Mouse (Mus musculus): ENCODE measurements around the gene Qk.

Qk gene

GRCm38 (mm10) chr17:10319685-10320455, at the start of gene Qk:
Qk (minus strand) TSS chr17:10319854.
- DNase-seq (ENCODE audit: low read depth, low spot score): peak; percentile 92

- DNase-seq (ENCODE audit: low read depth, low spot score): no peak
Measured at GRCm38 (mm10) chr17:10367044-10367443, 47.4 kb upstream of the Qk start.

DNA sequence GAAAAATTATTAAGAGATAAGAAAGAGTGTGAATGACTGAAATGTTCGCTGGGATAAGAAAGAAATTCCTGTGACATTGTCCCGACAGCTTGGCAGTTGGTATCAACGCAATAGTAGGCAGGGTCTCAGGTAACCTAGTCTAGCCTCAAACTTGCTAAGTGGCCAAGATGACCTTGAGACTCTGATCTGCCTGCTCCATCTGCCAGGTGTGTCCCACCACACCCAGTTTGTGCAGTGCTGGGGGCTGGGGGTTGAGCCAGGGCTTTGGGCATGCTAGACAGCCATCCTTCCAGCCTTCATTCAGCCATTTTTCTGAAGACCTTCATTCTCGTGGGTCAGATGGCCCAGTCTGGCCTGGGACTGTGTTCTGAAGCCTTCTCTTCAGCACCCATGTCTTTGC, 46.9 kb upstream of the Qk start:
- DNase-seq (ENCODE audit: low read depth, low spot score): no peak

- no peak for DNase-seq (ENCODE audit: low read depth, low spot score)
Measured at GRCm38 (mm10) chr17:10365501-10366482, 46.1 kb upstream of the Qk start.

DNA sequence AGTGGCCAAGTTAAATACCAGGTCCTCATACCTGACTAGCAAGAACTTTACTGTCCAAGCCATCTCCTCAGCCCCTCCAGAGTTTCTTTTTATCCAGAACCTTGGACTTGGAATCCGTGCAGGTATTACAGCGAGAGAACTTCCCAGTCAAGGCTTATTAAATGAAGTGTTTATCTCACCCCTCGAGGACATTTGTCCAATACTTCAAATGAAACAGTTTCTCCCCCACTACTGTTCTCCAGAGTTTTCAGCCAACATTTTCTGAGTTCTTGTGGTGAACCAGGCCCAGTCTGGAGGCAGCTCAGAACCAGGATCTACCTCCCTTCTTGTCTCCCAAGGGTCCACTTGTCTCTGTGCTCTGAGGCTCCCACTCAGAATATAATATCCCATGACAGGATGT, 43.5 kb upstream of the Qk start:
- DNase-seq (ENCODE audit: low read depth, low spot score): no peak

GRCm38 (mm10) chr17:10361882-10362291, 42.2 kb upstream of the Qk start:
- no peak for DNase-seq (ENCODE audit: low read depth, low spot score)

DNA sequence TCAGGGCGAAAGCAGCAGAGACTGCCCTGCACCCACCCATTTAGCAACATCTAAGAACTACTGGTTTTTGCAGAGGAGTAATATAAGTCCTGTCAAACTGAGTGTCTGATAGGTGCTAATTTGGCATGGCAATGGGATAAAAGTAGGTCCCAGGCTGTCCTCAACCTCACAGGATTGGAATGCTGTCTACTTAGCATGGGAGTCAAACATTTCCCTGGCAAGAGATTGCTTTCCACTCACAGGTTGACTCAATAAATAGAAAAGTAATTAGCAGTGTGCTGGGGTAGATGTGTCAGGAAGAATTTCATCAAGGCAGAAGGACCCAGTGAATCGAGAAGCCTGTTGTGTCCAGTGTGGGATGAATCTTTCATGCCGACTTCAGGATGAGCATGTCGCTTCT, 41.1 kb upstream of the Qk start:
- DNase-seq (ENCODE audit: low read depth, low spot score): no peak

- DNase-seq (ENCODE audit: low read depth, low spot score): no peak
Measured at GRCm38 (mm10) chr17:10359466-10359865, 39.8 kb upstream of the Qk start.

GRCm38 (mm10) chr17:10357348-10357747, 37.7 kb upstream of the Qk start:
- DNase-seq (ENCODE audit: low read depth, low spot score): peak; percentile 21

GRCm38 (mm10) chr17:10356294-10356693, 36.6 kb upstream of the Qk start:
- DNase-seq (ENCODE audit: low read depth, low spot score): no peak

GRCm38 (mm10) chr17:10355746-10356145, 36.1 kb upstream of the Qk start:
- no peak for DNase-seq (ENCODE audit: low read depth, low spot score)

GRCm38 (mm10) chr17:10338286-10338685, 18.6 kb upstream of the Qk start:
- DNase-seq (ENCODE audit: low read depth, low spot score): no peak

DNA sequence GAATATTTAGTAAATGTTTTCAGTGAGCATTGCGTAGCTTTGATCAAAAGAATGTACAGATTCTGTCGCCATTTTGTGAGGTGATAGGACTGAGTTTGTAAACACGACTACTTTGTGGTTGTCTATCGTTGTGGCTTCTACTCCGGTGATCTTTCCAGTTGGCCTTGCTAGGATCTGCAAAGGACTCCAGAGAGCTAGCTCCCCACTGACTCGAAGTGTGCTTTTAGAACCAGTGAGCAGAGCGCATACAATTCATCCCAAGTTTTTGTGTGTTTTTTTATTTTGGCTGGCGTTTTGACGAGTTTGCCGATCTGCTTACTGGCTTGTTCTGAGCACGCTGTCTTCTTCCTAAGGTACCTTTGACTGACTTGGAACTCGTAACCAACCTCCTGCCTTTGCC, 16.9 kb upstream of the Qk start:
- DNase-seq (ENCODE audit: low read depth, low spot score): no peak

- no peak for DNase-seq (ENCODE audit: low read depth, low spot score)
Measured at GRCm38 (mm10) chr17:10335809-10336499, 16.3 kb upstream of the Qk start.

DNA sequence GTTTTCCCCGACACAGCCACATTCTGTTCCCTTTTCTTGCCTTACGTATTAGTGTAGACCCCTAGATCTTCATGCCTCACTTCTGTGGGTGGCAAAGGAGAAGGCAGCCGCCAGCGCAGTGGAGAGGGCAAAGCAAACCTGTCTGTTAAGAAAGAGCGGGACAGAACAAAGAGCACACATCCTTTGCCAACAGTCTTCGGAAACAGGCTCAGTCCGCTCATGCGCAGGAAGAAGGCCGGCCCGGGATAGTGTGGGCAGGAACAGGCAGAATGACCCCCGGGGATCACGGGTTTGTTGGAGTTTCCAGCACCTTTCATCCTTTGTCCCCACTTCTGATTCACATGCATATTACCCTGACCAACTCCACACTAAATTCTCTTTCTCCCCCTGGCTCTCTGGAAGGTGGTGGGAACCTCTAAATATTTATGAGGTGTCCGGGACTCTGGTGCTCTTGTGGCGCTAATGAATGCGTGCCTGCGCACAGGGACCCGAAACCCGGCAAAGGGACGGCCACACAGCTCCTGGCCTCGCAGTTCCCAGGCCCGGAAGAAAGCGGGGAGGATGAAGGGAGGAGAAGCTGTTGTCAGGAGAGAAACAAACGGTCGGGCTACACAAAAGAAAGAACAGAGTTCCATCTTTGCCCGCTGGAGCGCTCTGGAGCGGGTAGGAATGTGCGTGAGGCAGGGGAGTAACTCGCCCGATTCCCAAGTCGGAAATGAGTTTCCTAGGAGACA, 15.5 kb upstream of the Qk start:
- DNase-seq (ENCODE audit: low read depth, low spot score): no peak

DNA sequence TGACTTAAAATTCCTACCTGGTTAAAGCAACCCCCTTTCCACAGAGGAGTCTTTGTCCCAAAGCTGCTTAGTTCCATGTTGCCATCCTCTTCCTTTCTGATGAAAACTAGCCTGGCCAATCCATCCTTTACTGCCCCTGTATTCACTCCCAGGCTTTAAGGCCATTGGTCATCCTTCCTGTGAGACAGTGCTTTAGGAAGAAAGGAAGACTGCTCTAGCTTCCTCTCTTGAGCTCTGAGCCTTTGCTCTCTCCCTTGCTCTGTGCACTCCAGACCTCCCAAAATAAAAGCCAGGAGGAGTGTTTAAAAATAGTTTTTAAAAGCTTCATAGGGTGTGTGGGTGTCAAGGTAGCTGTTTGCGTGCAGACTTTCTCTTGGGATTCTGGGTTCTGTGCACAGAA, 14.8 kb upstream of the Qk start:
- DNase-seq (ENCODE audit: low read depth, low spot score): no peak

DNA sequence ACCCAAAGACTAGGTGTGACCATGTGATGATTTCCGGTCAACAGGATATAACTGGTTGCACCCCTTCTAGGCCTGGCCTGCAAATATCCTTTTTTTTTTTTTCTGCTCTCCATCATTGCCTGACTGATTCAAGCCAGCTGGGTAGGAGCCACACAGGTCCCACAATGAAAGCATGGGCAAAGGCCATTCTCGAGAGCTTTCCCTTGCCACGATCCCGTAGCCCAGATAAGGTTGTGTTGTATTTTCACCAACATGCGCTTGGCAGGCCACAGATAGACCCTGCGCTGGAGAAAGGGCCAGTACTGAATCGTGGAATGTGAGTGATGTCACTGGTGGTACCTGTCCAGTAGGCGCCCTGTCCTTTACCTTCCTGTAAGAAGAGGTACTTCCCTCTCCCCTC, 13.7 kb upstream of the Qk start:
- no peak for DNase-seq (ENCODE audit: low read depth, low spot score)

DNA sequence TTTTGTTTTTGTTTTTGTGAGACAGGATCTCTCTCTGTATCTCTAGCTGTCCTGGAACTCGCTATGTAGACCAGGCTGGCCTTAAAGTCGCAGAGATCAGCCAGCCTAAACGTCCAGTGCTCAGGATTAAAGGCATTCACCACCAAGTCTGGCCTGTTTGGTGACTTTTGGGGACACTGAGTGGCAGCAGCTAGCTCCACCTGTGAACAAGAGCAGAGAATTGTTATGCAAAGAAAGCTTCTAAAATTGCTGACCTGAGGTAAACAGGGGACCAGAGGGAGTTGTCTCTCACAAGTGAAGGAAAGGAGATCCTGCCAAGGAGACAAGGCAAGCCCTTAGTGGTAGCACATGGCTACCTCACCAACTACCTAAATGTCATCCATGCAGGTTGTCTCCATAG, 12.5 kb upstream of the Qk start:
- no peak for DNase-seq (ENCODE audit: low read depth, low spot score)

DNA sequence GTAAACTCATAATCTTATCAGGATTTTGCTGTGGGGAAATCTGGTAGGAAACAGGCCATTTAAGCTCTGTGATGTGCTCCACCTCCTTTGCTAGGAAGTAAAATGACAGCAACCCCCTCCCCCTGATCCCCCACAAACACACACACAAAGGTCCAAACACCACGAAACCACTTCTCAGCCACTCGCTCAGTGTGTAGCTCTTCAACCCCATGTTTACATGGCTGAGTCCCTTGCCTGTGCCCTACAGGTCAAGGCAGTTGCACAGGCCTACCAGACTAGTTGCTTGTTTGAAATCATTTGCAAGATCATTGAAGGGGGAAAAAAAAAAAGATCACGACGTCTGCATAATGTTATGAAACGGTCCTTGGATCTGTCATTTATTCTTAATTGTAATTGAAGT, 9.8 kb upstream of the Qk start:
- no peak for DNase-seq (ENCODE audit: low read depth, low spot score)

GRCm38 (mm10) chr17:10328544-10329100, 9.0 kb upstream of the Qk start:
- DNase-seq (ENCODE audit: low read depth, low spot score): no peak

GRCm38 (mm10) chr17:10327584-10328210, 8.0 kb upstream of the Qk start:
- no peak for DNase-seq (ENCODE audit: low read depth, low spot score)

Data from retina, postnatal 7 days (tissue).